Mouse (Mus musculus) C2C12 (cell line): ENCODE results near the gene Clybl. TPM values are rescaled to one million over a fixed set of nuclear protein-coding genes. Genes with fewer than 3 reads are reported as not detected.

Experiments
- H3K27me3 ChIP-seq: one replicate; pipeline ENCODE4 v1.6.1; 2011; ENCODE audit not compliant: control insufficient read depth, insufficient read depth, insufficient read length
- H3K36me3 ChIP-seq: one replicate; pipeline ENCODE4 v1.6.1; 2011; ENCODE audit not compliant: control insufficient read depth, insufficient read depth
- H3K4me3 ChIP-seq: one replicate; pipeline ENCODE4 v1.5.1; 2011; ENCODE audit warnings: mild to moderate bottlenecking, control low read depth; ENCODE audit not compliant: poor library complexity, insufficient read depth, severe bottlenecking
- H3K79me2 ChIP-seq: one replicate; pipeline ENCODE4 v1.6.1; 2011; ENCODE audit not compliant: control insufficient read depth, insufficient read depth
- H3K79me3 ChIP-seq: one replicate; pipeline ENCODE4 v1.6.1; 2011; ENCODE audit warnings: low read depth, control low read depth
- H3ac ChIP-seq: one replicate; pipeline ENCODE3; 2011; ENCODE audit warnings: low read depth; ENCODE audit not compliant: control insufficient read depth, insufficient read length
- CEBPB ChIP-seq: IDR thresholded peaks from one replicate; pipeline ENCODE4 v1.6.1; 2011; ENCODE audit warnings: low read depth, mild to moderate bottlenecking, control low read depth, moderate library complexity
- CTCF ChIP-seq: IDR thresholded peaks from one replicate; pipeline ENCODE4 v1.5.1; 2011; ENCODE audit not compliant: control insufficient read depth, insufficient read depth, insufficient read length
- FOSL1 ChIP-seq: IDR thresholded peaks from one replicate; pipeline ENCODE4 v1.8.0; 2011; ENCODE audit warnings: mild to moderate bottlenecking, low read length; ENCODE audit not compliant: poor library complexity, insufficient read depth, severe bottlenecking
- MAX ChIP-seq: IDR thresholded peaks from one replicate; pipeline ENCODE4 v1.6.1; 2011; ENCODE audit warnings: mild to moderate bottlenecking, control low read depth
- MYOD1 ChIP-seq: IDR thresholded peaks from one replicate; pipeline ENCODE4 v1.6.1; 2011; ENCODE audit warnings: low read depth; ENCODE audit not compliant: control insufficient read depth, insufficient read length
- MYOG ChIP-seq: IDR thresholded peaks from one replicate; pipeline ENCODE4 v1.6.1; 2011; ENCODE audit not compliant: control insufficient read depth, insufficient read length; ENCODE audit errors: extremely low read depth
- USF1 ChIP-seq: IDR thresholded peaks from one replicate; pipeline ENCODE4 v1.6.1; 2011; ENCODE audit warnings: low read depth, mild to moderate bottlenecking, control low read depth, moderate library complexity
- polyA plus RNA-seq: library from polyadenylated mRNA; unstranded; fragments of >200 nt; fragmentation: generic; extraction: Trizol; gene quantifications from one replicate; pipeline ENCODE4 v1.2.1, GENCODE M21; 2012; ENCODE audit warnings: missing spikeins

The Clybl gene
- polyA plus RNA-seq, 1 experiment: 5.2 TPM

- TF ChIP-seq CEBPB (no peak), MAX (no peak), MYOG (no peak), CTCF (no peak), FOSL1 (no peak), MYOD1 (no peak), USF1 (no peak)
- H3K79me2 ChIP-seq: no peaks in the 10 kb centered on the region
- no peaks in the 10 kb centered on the region for H3K36me3 ChIP-seq
- no peak overlapping the region for H3ac ChIP-seq
- no peak overlapping the region for H3K4me3 ChIP-seq
- H3K27me3 ChIP-seq: peaks cover 5% of the 10 kb centered on the region
- H3K79me3 ChIP-seq: no peaks in the 10 kb centered on the region
Observed at GRCm38 (mm10) chr14:122399906-122400305, 218.4 kb downstream of the Clybl start.

GRCm38 (mm10) chr14:122401886-122402285 lies 220.4 kb downstream of the Clybl start:
- H3K36me3 ChIP-seq: no peaks in the 10 kb centered on the region
- no peaks in the 10 kb centered on the region for H3K79me3 ChIP-seq
- H3K4me3 ChIP-seq: no peak overlapping the region
- TF ChIP-seq FOSL1 (no peak), MAX (no peak), MYOG (no peak)
- H3K27me3 ChIP-seq: peaks cover 5% of the 10 kb centered on the region
- no peaks in the 10 kb centered on the region for H3K79me2 ChIP-seq
- H3ac ChIP-seq: no peak overlapping the region

- no peak overlapping the region for H3ac ChIP-seq
- H3K79me3 ChIP-seq: no peaks in the 10 kb centered on the region
- no peak overlapping the region for H3K4me3 ChIP-seq
- peaks cover 5% of the 10 kb centered on the region for H3K27me3 ChIP-seq
- no peaks in the 10 kb centered on the region for H3K36me3 ChIP-seq
- TF ChIP-seq CTCF (no peak), MAX (no peak), MYOD1 (no peak), CEBPB (no peak), USF1 (no peak), MYOG (no peak), FOSL1 (no peak)
- no peaks in the 10 kb centered on the region for H3K79me2 ChIP-seq
Observed at GRCm38 (mm10) chr14:122402716-122403258, 221.3 kb downstream of the Clybl start.

GRCm38 (mm10) chr14:122403422-122403940 lies 222.0 kb downstream of the Clybl start:
- peaks cover 5% of the 10 kb centered on the region for H3K27me3 ChIP-seq
- TF ChIP-seq CEBPB: no peak
- no peak for TF ChIP-seq MYOG
- TF ChIP-seq MYOD1: no peak
- TF ChIP-seq USF1: no peak
- no peak for TF ChIP-seq CTCF
- no peak for TF ChIP-seq MAX
- no peak for TF ChIP-seq FOSL1
- no peaks in the 10 kb centered on the region for H3K79me3 ChIP-seq

GRCm38 (mm10) chr14:122404596-122405154 lies 223.2 kb downstream of the Clybl start:
- Histone ChIP-seq H3K79me2 (no peaks in the 10 kb centered on the region), H3K79me3 (no peaks in the 10 kb centered on the region), H3K36me3 (no peaks in the 10 kb centered on the region), H3ac (no peak overlapping the region), H3K4me3 (no peak overlapping the region), H3K27me3 (peaks cover 5% of the 10 kb centered on the region)
- TF ChIP-seq CTCF (no peak), MYOD1 (no peak), MAX (no peak), CEBPB (no peak), USF1 (no peak), MYOG (no peak), FOSL1 (no peak)

More at GRCm38 (mm10) chr14:122403422-122403940, 222.0 kb downstream of the Clybl start:
- H3K4me3 ChIP-seq: no peak overlapping the region
- no peak overlapping the region for H3ac ChIP-seq
- H3K36me3 ChIP-seq: no peaks in the 10 kb centered on the region
- no peaks in the 10 kb centered on the region for H3K79me2 ChIP-seq

- no peaks in the 10 kb centered on the region for H3K79me3 ChIP-seq
Observed at GRCm38 (mm10) chr14:122405236-122405635, 223.7 kb downstream of the Clybl start.

More at GRCm38 (mm10) chr14:122405236-122405635, 223.7 kb downstream of the Clybl start:
- Histone ChIP-seq H3K36me3 (no peaks in the 10 kb centered on the region), H3K79me2 (no peaks in the 10 kb centered on the region), H3K4me3 (no peak overlapping the region), H3K27me3 (peaks cover 5% of the 10 kb centered on the region), H3ac (no peak overlapping the region)
- TF ChIP-seq FOSL1: no peak
- no peak for TF ChIP-seq MAX
- no peak for TF ChIP-seq CTCF
- no peak for TF ChIP-seq CEBPB
- TF ChIP-seq MYOD1: no peak
- no peak for TF ChIP-seq USF1
- no peak for TF ChIP-seq MYOG
